Mouse (Mus musculus) left cerebral cortex, adult 11 months (tissue): ENCODE measurements around the gene 1300017J02Rik.

ENCODE experiments used
- DNase-seq: peaks from one replicate; pipeline ENCODE4 v3.0.0; 2022; ENCODE audit warnings: low spot score

1300017J02Rik gene

GRCm38 (mm10) chr9:103271104-103271503 is 33.8 kb downstream of the 1300017J02Rik start:
- DNase-seq: no peak

DNA sequence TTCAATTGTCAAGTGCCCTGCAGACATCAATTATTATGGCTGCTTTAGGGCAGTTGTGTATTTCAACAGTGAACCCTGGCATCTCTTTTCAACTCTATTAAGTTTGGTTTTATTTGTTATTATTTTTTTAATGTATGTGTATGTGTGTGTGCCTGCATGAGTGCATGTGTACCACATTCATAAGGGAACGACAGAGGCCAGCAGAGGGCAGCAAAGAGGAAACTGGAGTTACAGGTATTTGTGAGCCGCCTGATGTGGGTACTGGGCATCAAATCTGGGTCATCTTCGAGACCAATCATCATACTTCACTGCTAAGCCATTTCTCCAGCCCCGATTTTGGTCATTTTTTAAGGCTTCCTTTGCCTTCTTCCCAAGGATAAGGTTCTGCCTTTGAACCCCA is 39.1 kb downstream of the 1300017J02Rik start:
- no peak for DNase-seq

- no peak for DNase-seq
These were observed 52.0 kb downstream of the 1300017J02Rik start for GRCm38 (mm10) chr9:103252906-103253305.

- DNase-seq: no peak
These were observed 56.3 kb downstream of the 1300017J02Rik start for GRCm38 (mm10) chr9:103248618-103249017.

DNA sequence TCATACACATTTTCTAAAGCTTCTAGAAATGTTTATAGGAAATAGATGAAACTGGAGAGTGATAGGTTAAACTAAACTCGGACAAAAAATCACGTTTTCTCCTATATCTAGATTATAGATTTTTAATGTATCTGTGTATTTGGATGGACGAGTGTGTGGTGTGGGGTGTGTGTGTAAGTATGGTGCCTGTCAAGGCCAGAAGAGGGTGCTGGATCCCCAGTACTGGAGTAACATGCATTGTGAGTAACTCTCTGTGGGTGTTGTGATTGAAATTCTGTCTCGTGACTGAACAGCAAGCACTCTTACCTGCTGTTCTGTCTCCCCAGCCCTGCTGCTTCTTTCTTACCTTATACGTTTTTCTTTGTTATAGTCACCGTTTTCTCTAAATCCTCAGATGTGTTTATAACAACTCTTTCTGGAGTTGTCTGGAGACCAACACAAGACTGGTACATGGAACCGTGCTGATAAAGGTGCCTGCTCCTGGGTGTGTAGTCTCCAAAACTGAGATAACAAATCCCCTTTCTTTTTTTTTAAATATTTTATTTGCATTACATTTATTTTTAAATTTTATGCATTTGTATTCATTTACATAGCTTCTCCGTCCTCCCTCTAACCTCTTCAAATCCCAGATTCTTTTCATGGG is 58.2 kb downstream of the 1300017J02Rik start:
- no peak for DNase-seq

GRCm38 (mm10) chr9:103243640-103244039 is 61.2 kb downstream of the 1300017J02Rik start:
- DNase-seq: no peak

- no peak for DNase-seq
These were observed 63.7 kb downstream of the 1300017J02Rik start for GRCm38 (mm10) chr9:103241206-103241605.

DNA sequence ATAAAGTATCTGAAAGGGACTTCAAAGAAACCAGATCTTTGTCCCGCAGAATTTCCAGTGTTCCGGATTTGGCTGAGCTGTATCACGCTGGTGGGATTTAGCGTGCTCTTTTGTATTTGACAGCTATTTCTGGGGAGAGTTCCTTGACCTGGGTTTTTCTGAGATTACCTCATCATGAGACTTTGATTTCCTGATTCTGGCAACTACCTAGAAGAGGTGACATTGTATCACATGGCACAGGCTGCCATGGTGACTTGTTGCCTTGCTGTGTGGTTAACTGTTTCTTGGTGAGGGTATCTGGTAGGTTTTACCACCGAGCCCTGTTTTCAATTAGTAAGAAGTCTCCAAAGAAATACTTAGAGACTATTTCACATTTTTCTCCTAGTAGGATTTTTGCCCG is 65.4 kb downstream of the 1300017J02Rik start:
- DNase-seq: no peak

GRCm38 (mm10) chr9:103234565-103235165 is 70.2 kb downstream of the 1300017J02Rik start:
- DNase-seq: peak; percentile 16

GRCm38 (mm10) chr9:103234059-103234458 is 70.8 kb downstream of the 1300017J02Rik start:
- no peak for DNase-seq

- DNase-seq: no peak
These were observed 71.9 kb downstream of the 1300017J02Rik start for GRCm38 (mm10) chr9:103233006-103233395.

- no peak for DNase-seq
These were observed 72.5 kb downstream of the 1300017J02Rik start for GRCm38 (mm10) chr9:103232232-103233005.

DNA sequence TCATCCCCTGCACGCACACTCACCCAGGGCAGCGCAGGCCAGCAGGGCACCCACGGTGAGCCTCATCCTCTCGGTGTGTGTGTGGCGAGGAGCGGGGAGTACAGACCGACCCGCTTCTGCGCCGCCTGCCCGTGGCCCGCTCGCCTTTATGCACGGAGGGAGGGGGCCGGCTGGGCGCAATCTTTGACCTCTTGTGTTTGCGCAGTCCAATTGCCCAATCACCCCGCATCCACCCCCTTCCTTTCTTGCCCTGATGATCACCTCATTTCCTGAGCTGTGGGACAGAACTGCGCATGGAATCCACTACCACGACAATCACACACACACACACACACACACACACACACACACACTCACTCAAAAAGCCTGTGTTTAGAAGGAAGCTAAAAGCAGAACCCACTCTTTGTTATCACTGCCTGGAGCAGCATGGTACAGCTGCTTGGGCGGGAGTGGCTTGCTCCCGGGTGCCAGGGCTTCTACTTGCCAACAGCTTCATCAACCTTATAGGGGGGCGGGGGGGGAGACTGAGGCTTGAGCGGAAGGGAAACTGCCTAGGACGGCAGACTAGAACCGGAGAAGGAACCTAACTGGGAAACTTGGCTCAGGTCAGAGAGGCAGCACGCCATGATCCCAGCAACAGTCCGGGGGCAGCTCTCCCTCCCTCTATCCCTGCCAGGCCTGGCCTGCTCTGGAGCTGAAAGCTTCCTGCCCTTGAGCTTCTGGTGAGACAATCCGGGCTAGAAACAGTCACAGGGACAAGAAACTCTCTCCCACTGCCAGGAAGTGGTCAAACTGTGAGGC is 74.5 kb downstream of the 1300017J02Rik start, which contains the start of the genes Gm20425 and Trf:
Gm20425 (minus strand) TSS at position 157 of the 801 bp plus-strand sequence.
Trf (minus strand) TSS at position 294 of the 801 bp plus-strand sequence.
- peak; percentile 77 for DNase-seq

DNA sequence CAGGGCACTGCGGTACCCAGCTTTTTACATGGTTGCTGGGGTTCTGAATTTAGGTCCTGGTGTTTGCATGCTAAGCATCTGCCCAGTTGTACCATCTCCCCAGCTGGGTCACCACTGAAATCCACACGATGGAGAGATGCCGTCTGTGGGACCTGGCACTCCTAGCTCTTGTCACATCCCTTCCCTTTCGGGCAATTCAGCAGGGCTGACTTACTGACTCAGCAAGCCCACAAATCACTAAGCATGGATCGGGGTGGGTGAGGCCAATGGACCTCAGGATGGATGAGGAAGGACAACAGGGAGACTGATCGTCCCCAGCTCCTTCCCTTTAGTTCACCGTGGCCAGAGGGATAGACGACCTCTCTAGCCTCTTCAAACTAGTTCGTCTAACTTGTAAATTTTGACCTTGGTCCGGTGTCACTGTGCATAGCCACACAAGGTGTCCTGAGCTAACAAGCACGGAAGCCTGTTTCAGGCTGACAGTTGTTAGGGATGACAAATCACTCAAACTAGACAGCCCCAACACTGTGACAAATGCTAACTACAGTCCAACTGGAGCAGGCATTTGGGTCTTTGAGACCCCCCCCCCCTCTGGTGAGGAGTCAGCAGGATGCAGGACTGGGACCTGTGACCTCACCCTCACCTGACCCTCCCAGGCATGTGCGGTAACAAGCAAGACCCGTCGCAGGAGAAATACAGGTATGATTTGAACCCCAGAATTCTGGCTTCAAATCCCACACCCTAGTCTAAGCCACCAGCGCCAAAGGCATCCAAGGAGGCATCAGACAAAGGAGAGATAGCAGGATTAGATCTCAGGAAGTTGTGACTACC is 75.6 kb downstream of the 1300017J02Rik start:
- DNase-seq: no peak

GRCm38 (mm10) chr9:103228370-103229003 is 76.4 kb downstream of the 1300017J02Rik start:
- no peak for DNase-seq

DNA sequence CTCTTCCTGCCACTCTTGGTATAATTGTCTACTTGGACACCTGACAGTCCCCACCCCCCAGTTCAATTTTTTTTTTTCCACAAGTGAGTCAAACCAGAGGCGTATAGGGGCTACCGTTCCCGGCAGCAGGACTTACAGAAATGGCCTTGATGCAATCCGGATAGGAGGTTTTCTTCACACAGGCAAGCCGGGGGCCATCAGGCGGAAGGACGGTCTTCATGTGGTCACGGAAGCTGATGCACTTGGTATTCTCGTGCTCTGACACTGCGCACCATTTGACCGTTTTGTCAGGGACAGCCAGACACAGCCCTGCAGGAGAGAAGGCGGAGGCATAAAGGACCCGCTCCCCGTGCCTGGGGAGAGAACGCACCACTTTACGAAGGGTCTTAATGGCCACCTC is 77.1 kb downstream of the 1300017J02Rik start:
- DNase-seq: no peak

- DNase-seq: no peak
These were observed 78.1 kb downstream of the 1300017J02Rik start for GRCm38 (mm10) chr9:103226806-103227205.

- no peak for DNase-seq
These were observed 79.4 kb downstream of the 1300017J02Rik start for GRCm38 (mm10) chr9:103225464-103225863.

DNA sequence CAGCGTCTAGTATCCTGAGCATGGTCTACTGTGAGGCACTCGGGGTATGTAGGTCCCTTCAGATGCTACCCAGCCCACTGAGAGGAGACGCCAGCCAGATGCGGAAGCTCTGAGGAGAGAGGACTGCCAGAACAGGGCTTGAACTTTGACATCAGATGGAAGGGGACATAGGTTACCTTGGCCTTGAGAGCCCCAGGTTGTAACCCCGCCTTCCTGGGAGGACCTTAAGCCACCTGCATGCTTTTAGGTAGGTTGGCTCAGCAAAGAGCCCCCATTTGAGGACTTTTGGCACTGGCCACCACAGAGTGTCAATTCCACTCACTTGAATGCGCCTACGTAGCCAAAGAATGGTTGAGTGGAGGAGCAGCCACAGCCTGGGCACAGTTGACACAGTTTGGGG is 80.2 kb downstream of the 1300017J02Rik start:
- no peak for DNase-seq

DNA sequence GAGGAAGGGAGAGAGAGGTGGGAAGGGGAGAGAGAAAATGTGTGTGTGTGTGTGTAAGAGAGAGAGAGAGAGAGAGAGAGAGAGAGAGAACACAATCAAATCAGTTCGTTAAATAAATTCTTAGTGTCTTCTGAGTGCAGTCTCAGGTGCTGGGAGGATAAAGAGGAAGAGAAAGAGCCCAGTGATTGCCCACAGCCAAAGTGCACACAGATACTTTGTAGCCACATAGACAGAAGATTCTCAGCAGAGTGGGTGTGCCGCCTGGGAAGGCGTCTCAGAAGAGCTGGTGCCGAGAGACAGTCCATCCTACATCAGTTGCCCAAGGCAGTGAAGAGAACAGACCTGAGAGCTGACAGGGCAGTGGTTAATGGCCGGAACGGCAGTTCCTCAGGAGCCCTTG is 90.6 kb downstream of the 1300017J02Rik start:
- no peak for DNase-seq

DNA sequence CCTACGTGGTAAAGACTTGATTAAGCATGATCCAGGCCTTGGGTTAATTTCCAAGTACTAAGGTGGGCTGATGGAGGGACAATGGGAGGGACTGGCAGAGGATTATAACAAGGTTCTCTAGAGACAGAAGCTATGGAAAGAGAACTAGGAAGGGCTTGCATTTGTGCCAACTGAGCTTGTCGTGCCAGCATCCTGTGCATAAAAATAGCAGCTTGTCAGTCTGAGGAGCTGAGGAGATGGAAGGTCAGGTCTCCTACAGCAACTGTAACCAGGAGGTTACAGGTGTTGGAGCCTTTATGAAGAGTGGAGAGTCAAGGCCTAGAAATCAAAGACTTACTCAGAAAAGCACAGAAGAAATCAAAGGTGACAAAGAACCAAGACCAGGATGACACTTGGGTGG is 91.3 kb downstream of the 1300017J02Rik start:
- no peak for DNase-seq
